Mouse (Mus musculus): ENCODE results near the gene Pitpnm1. TPM values are rescaled to one million over a fixed set of nuclear protein-coding genes. Genes with fewer than 3 reads are reported as not detected.
"Not testable (repeated sequence)": the region's sequence is repeated elsewhere in the genome, so short reads cannot be mapped to it uniquely, and the experiment has no call there.

Pitpnm1 gene
- total RNA-seq, 2 experiments from 2014 or later, result 3.7 to 4.2 TPM

DNA sequence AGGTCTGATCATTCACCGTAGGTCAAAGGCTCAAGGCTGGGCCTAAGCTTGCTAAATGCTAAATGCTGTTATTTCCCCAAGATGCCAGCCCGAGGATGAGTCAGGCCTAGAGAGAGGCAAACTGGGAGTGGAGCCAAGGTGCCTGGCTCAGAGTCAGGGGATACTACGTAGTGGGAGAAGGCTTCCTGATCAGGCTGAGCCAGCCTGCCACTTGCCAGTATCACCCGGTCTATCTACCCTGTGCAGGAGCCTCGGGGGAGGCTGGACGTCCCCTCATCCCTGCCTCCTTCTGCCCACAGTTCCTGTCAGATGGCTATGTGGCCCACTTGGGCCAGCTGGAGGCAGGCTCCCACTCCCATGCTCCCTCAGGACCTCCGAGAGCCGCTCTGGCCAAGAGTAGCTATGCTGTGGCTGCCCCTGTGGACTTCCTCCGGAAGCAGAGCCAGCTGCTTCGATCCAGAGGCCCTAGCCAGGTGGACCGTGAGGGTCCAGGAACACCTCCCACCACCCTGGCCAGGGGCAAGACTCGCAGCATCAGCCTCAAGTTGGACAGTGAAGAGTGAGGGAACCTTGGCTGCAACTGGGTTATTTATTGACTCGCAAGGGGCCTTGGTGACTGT lies 13.5 kb downstream of the Pitpnm1 start:
- intact Hi-C loops (cut with DNase I; ENCODE audit: low total_unique reads), result no loop called here
- DNase-seq, result peak; percentile 81

DNA sequence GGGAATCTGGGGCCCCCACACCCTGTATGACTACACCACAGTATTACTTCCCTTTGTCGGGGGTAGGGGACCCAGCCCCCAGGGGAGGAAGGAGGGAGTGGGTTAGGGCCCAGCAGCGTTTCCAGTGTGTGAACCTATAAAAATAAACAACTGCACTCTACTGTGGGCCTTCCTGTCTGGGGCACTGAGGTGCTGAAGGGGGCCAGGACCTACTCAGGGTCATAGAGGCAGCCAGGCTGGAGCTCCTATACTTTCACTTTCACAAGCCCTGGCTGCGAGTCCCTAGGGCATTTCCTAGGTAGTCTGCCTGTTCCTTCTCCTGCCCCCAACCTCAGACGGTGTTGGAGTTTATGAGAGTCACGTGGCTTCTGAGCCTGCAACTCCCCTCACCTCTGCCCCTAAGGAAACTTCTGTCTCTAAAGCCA lies 14.0 kb downstream of the Pitpnm1 start:
- no peak for DNase-seq
- intact Hi-C loops (cut with DNase I; ENCODE audit: low total_unique reads), result no loop called here

DNA sequence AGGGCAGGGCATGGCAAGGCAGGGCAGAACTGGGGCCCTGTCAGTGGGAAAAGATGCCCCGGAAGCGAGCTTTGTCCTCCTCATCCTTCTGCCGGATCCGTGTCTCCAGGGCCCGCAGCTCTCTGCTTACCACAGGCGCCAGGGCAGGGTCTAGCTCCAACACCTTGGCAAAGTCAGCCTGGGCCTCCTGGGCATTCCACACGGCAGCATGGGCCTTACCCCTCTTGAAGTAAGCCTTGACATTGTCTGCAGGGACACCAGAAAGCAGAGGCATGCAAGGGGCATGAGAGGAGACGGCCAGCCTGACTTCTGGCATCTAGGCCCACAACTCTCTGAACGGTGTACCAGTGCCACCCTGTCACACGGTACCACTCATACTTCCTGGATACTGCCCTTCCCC lies 14.8 kb downstream of the Pitpnm1 start:
- DNase-seq, result no peak
- intact Hi-C loops (cut with DNase I; ENCODE audit: low total_unique reads), result no loop called here

DNA sequence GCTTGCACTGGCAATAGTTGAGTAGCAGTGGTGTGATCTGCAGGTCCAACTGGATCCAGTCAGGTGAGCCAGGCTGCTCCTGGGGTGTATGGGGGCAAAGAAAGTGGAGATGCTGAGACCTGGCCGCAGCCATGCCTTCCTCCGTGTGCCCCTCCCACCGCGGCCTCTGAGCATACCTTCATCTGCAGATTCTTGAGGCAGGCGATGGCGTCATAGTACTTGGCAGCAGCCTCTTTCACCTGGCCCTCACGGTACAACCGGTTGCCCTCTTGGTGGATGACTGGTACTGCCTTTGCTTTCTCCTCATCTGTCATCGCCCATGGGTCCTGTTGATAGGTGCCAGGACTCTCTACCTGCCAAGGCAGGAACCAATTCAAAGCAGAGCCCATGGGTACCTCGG lies 15.3 kb downstream of the Pitpnm1 start:
- DNase-seq, result no peak
- intact Hi-C loops (cut with DNase I; ENCODE audit: low total_unique reads), result no loop called here

DNA sequence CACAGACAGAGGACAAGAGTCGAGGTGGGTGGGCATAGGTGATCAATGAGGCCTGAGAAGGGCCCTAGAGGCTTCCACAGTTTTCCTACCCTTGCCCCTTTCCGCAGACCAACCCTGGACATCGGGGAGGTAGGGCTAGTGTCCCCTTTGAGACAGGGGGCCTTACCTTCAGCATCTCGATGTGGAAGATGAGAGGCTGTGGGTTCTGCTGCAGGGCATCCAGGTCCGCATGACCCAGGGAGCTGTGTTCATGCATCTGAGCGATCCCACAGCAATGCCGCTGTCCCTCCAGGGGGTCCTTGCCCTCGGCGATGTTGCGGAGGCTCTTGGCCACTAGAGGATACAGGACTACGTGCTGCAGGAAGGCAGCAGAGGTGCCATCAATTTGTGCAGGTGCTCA lies 16.0 kb downstream of the Pitpnm1 start:
- intact Hi-C loops (cut with DNase I; ENCODE audit: low total_unique reads), result no loop called here

DNA sequence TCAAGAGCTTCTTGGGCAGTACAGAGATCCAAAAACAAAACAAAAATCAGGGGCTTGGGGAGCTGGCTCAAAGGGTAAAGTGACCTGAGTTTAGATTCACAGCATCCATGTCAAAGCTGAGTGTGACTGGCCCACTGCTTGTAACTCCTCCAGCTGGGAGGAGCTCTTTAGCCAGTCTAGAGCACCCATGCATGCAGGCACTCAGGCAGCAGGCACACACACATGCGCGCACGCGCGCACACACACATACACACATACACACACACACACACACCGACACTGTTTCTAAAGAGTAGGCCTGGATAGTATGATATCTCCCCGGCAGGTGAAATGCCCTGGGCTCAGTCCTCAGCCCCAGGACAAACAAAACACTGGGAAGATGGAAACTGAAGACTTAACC lies 17.2 kb downstream of the Pitpnm1 start:
- DNase-seq, result no peak
- intact Hi-C loops (cut with DNase I; ENCODE audit: low total_unique reads), result no loop called here

More for the DNA sequence above, 16.0 kb downstream of the Pitpnm1 start:
- DNase-seq, result no peak

DNA sequence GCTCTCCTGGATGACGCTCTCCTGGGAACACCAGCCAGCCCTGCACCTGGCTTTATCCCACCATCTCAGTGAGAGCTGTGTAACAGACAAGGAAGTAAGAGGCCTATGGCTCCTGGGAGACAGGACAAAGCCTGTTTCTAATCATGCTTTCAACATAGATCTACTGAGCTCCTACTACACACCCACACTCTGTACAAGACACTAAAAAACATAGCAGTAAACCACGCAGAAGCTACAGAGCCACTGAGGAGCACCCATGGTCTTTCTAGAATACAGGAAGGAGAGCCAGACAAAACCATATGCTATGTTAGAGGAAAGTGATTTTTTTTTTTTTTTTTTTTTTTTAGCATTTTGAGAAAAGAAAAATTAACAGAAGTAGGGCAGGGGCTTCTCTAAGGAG lies 18.6 kb downstream of the Pitpnm1 start:
- intact Hi-C loops (cut with DNase I; ENCODE audit: low total_unique reads), result no loop called here
- DNase-seq, result no peak

DNA sequence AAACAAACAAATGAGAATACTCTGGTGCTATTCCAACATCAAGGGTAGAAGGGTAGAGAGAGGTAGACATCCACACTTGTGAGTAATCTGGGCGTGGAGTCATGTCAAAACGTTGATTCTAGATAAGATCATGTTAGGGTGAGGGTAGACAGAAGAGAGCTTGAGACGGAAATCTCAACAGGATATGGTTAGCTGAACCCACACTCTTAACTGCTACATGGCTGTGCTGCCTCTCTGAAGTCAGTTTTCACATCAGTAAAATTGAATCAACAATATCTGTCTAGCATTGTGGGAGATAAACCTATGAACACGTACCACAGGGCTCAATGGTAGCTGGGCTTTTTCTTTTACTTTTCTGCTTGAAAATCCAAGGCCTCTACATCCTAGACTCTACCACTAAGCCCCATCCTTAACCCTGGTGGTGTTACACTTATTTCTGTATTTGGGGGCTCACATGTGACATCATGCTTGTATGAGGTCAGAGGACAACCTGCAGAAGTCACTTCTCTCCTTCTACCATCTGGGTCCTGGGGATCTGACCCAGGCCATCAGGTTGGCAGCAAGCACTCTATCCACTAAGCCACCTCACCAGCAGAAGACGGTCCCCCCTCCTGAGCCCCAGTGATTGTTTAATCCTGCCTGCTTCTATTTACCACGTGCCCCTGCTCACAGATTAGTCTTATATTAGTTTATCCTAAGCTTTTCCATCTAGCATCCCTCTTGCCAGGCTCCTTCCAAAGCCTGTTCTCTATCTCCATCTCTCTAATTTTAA lies 20.1 kb downstream of the Pitpnm1 start:
- intact Hi-C loops (cut with DNase I; ENCODE audit: low total_unique reads), result no loop called here
- no peak for DNase-seq

DNA sequence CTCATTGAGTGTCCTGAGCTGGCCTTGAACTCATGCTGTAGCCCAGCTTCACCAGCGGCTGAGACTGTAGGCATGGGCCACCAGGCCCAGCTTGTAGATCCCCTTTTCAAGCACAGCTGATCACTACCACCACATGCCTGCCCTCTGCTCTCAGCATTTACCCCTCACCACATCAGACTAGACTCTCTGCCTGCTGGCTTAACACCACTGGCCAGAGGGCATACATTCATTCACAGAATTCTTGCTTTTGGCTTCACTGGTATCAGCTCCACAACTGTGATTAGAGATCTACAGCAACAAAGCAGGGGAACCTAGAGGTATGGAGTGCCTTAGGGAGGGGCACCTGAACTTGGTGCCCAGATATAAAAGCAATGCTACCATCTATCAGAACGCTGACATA lies 20.7 kb downstream of the Pitpnm1 start:
- DNase-seq, result no peak
- intact Hi-C loops (cut with DNase I; ENCODE audit: low total_unique reads), result no loop called here

DNA sequence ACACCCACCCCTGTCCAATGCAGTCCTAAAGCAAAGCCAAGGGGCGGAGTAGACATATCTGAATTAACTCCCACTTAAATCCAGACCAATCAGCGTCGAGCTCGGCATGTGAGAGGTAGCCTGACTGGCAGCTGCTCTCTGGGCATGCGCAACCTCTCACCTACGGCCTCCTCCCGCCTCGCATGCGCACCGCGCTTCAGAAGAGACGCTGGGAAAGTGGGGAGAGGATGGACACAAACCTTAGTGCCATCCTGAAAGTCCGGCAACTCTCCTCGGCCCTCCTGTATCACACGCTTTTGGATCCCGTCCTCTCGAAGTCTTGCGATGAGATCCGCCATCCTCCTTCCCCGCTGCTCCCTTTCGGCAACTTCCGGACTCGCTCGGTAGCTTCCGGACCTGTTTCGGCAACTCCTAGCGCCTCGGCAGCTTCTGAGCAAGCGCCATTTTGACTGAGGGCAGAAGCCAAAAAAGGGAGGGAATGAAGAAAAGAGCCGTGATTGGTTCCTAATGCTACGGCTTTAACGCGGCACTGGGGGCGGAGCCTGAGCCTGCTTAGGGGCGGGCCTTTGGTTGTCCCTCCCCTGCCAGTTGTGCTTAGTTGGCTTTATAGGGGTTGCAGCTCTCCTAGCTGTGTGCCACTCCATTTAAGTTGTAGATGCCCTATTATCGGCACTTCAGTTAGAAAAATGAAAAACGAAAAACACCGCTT lies 21.5 kb downstream of the Pitpnm1 start:
- intact Hi-C loops (cut with DNase I; ENCODE audit: low total_unique reads), result no loop called here
- peak; percentile 98 for DNase-seq

DNA sequence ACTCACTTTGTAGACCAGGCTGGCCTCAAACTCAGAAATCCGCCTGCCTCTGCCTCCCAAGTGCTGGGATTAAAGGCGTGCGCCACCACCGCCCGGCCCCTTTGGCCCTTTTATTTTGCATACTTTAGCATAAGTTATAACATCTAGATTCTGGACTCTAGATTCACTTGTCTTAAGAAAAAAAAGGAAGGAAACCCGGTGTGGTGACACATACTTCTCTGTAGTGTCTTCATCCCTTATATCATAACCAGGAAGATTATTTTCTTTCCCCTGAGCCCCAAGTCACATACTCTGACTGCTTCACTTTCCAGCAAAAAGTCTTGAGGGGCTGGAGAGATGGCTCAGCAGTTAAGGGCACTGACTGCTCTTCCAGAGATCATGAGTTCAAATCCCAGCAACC lies 22.1 kb downstream of the Pitpnm1 start:
- intact Hi-C loops (cut with DNase I; ENCODE audit: low total_unique reads); DNase-seq: not testable (repeated sequence)

DNA sequence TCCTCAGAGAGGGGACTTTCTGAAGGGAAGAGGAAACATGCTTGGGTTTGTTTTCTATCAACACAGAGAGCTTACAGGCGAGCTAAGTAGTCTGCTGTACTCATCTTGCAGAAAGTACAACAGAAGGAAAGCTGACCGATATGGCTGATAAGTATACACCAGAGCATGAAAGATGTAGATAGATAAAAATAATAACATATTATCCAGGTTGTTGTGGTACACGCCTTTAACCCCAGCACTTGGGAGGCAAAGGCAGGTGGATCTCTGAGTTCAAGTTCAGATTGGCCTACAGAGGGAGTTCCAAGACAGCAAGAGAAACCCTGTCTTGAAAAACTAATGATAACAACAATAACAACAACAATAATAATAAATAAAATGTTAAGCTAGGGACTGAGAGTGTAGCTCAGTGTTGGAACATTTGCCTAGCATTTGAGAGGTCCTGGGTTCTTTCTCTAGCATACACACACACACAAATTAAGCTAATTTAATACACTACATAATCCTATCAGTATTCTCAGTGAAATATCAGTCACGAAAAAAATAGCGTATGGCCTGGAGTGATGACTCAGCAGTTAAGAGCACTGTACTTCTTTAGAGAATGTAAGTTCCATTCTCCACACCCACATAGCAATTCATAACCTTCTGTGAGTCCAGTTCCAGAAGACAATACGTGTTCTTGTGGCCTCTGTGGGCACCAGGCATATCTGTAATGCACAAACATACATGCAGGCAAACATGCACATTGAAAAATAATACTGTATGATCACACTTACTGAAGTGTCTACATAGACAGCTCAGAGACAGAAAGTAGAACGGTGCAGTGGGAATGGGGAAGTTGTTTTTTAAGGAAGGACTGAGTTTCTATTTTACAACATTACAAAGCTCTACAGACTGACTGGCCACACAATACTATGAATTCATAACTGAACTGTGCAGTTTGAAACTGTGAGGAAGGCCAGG lies 22.9 kb downstream of the Pitpnm1 start:
- DNase-seq, result no peak
- intact Hi-C loops (cut with DNase I; ENCODE audit: low total_unique reads), result no loop called here

DNA sequence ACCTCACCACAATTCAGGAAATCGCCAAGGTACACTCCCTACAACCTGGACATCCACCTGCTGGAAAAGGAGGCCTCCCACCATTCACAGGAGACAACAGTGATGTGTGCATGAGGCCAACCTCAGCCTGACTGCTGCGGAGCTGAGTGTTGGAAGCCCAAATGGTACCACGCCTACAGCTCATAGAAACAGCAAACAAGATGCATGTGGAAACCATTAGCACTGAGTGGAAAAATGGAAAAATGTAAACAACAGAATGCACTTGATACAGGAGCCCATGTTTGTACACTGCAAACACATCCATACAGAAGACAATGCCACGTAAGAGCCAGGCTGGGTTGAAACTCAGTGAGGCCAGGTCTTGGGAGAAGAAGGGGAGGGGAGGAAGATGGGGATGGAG lies 24.6 kb downstream of the Pitpnm1 start:
- no peak for DNase-seq
- intact Hi-C loops (cut with DNase I; ENCODE audit: low total_unique reads), result no loop called here

DNA sequence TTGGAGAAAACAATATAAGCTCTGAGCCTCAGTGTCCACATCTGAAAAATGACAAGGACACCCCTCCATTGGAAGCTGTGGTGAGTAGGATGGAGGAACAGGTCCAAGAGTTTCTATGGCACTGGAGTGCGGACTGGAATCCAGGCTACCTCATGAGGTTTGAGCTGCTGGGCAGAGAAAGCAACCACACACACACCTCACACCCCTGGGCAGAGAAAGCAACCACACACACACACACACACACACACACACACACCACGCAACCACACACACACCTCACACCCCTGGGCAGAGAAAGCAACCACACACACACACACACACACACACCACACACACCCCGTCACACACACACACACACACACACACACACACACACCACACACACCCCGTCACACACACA lies 25.5 kb downstream of the Pitpnm1 start:
- DNase-seq; intact Hi-C loops (cut with DNase I; ENCODE audit: low total_unique reads): not testable (repeated sequence)

DNA sequence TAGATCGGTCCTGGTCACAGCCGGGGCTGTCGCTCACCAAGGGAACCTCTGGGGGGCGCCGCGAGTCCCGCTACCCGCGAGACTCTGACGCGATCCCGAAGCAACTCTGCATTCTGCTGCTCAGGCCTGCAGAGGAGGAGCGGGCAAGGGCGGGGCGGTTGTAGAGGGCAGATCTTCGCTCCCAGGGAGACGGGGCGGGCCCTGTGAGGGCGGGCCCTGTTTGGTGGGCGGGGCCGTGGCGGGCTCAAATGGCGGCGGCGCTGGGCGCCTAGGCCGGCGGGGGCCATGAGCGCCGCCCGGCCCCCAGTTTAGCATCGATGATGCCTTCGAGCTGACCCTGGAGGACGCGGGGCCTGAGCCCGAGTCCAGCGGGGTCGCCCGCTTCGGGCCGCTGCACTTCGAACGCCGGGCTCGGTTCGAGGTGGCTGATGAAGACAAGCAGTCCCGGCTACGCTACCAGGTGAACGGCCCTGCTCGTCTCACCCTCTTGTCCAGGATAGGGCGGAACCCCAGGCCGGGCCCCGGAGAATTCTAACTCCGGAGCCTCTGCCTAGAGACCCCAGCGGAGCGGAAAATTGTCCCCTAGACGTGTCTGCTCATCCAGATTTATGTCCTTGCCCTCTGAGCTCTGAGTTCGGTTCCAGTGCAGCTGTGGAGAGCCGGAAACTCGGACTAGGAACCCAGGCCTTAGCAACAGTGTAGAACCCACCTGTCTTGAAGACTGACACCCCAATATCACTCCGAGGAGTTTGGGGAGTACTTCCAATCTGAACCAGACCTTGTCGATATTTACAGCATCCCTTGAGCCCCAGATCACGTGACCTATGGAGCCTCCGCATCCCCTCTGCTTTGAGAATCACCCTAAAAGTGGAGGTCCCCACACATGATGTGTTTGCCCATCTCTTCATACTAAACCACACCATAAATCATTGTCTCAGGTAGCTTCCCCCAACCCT lies 26.2 kb downstream of the Pitpnm1 start, which contains the start of gene Aip:
TSS of gene Aip (minus strand) at position 118 of the 956 bp plus-strand sequence.
- intact Hi-C loops (cut with DNase I; ENCODE audit: low total_unique reads), result no loop called here
- peak; percentile 99 for DNase-seq

DNA sequence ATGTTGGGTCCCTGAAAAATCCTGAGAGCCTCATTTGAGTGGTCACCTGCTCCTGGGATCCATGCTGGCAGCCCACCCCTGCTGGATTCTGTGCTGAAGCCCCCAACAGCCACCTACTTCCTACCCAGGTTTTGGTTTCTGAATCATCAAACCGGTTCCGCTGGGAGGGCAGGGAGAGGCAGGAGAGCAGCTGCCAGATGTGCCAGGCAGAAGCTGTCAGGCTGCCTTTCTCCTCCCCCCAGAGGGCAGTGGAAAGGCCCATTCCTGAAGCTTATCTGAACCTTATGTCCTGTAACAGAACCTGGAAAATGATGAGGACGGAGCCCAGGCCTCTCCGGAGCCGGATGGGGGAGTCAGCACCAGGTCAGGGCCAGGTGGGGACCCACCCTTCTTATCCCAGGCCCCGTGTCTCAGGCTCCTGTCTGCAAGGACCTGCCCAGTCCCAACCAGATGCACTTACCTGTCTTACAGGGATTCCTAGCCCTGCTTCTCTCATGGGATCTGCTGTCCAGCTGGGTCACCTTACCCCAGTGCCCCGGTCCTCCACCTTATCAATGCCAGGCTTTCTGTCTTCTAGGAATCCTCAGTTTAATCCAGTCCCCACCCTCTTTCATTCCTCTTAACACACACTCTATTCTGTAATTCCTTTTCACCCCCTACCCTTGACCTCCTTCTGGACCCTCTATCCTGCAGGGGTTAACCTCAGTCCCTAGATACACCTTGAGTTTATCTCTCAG lies 27.1 kb downstream of the Pitpnm1 start:
- intact Hi-C loops (cut with DNase I; ENCODE audit: low total_unique reads), result no loop called here
- DNase-seq, result no peak

DNA sequence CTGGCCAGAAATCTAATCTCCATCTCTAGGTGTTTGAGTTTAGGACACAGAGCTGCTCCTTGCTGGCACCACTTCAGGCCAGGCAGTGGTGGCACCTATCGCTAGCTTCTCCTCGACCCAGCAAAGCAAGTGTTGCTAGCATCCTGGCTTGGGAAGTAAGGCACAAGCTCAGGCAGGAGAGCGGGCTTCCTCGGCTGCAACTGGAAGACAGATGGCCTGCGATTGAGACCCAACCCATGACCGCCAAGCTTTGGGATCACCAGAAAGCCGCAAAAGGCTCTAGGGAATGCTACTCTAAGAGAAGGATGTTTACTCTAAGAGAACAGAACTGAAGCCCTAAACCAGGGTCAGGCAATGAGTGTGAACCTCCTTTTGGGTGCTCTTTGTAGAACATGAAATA lies 29.7 kb downstream of the Pitpnm1 start:
- intact Hi-C loops (cut with DNase I; ENCODE audit: low total_unique reads), result no loop called here
- DNase-seq, result no peak

DNA sequence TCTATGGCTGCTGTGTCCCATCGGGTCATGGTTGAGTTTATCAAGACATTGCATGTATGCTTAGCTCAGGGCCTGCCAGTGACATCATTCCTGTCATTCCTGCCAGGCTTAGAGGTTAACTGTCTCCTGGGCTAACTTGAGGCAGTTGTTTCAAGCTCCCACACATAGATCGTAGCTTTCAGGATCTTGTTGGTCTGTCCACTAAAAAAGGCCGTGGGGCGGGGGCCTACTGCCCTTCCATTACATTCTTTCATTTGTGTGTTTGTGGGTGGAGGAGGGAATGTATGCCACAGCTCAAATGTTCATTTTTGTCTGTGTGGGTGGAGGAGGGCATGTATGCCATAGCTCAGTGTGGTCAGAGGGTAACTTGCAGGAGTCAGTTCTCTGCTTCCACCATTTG lies 30.3 kb downstream of the Pitpnm1 start:
- intact Hi-C loops (cut with DNase I; ENCODE audit: low total_unique reads), result no loop called here
- DNase-seq, result no peak
